Mouse (Mus musculus) bone marrow, adult 2 months (tissue): ENCODE results near the gene Scrg1. TPM values are rescaled to one million over a fixed set of nuclear protein-coding genes. Genes with fewer than 3 reads are reported as not detected.
A peak's percentile ranks its signal among the peaks of the same experiment; 100 is the strongest.

ENCODE experiments used
- H3K27ac ChIP-seq: fragments of 200-500 bp; 2 replicates; pipeline ENCODE4 v1.5.1; 2012; ENCODE audit warnings: low read depth, mild to moderate bottlenecking, control low read depth, inconsistent platforms, low read length; ENCODE audit not compliant: control insufficient read depth, poor library complexity, insufficient read depth
- H3K4me1 ChIP-seq: fragments of 200-500 bp; 2 replicates; pipeline ENCODE4 v1.6.1; 2011; ENCODE audit warnings: low read length; ENCODE audit not compliant: control insufficient read depth, insufficient read depth
- H3K4me3 ChIP-seq: fragments of 200-500 bp; replicated peaks from 2 replicates; pipeline ENCODE3; 2011; ENCODE audit warnings: mild to moderate bottlenecking, low read depth, low read length, control low read depth; ENCODE audit not compliant: control insufficient read depth
- CTCF ChIP-seq: fragments of 200-500 bp; IDR thresholded peaks from 2 replicates; pipeline ENCODE4 v1.5.1; 2011; ENCODE audit warnings: low read length, control low read depth; ENCODE audit not compliant: control insufficient read depth, insufficient read depth
- POLR2A ChIP-seq: fragments of 200-500 bp; IDR thresholded peaks from 2 replicates; pipeline ENCODE4 v1.6.1; 2011; ENCODE audit warnings: low read depth, mild to moderate bottlenecking, control low read depth, low read length, borderline replicate concordance; ENCODE audit not compliant: control insufficient read depth
- WGBS: fragments of 180-500 bp; shearing (Covaris S2); methylation state at CpG from one replicate; pipeline ENCODE4 v1.1.7; 2018; 5-methylcytosine and 5-hydroxymethylcytosine counted together
- polyA plus RNA-seq: library from polyadenylated mRNA; stranded (reverse); fragments of >200 nt; gene quantifications from 2 replicates; pipeline ENCODE4 v1.2.4, GENCODE M21; 2011; ENCODE audit warnings: low replicate concordance; ENCODE audit not compliant: missing spikeins, insufficient read depth, insufficient read length

Gene Scrg1
- polyA plus RNA-seq, 1 experiment = 51.0 TPM

DNA sequence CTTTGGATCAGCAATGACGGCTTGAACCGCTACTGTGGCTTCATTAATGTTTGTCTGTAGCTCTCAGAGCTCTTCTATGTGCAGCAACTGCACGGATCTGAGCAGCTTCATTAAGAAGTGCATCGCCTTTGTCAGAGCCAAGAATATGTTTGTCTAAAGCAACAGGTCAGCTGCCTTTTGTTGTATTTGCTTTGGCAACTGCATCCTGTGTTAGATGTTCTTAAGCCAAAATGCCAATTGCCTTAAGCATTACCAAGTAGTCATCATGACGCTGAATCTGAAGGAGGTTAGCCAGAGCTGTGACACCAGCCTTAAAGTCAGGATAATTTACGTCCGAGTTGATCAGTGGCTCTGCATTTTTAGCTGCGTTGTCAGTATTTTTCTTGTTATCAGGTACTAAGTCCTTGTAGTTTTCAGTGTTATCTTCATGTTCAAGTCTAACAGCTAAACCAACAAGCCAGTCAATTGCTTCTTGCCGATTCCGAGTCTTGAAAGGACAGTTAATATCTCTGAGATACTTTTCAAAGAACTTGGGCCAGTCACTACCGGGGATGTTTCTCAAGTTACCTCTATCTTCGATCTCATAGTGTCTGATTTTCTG lies 64.6 kb downstream of the Scrg1 start:
- Histone ChIP-seq H3K4me1 (no peaks in the 10 kb centered on the region; the same call in 1 of the 2 replicates), H3K4me3 (no peak overlapping the region), H3K27ac (peak overlapping the region; percentile 3; the same call in 1 of the 2 replicates)
- WGBS = 65% methylated on average over 12 of the region's 12 CpGs
- TF ChIP-seq CTCF = no peak
- TF ChIP-seq POLR2A = no peak

Other genes with a start within 250 kb of the Scrg1 start
- gene Hand2, start 134.9 kb upstream of the Scrg1 start, polyA plus RNA-seq = not detected in 2 replicates
- 11.7 and 26.8 TPM in 2 replicates for gene Sap30, start 31.9 kb downstream of the Scrg1 start, polyA plus RNA-seq
- gene Hmgb2, start 56.0 kb downstream of the Scrg1 start, polyA plus RNA-seq = 328 and 348 TPM in 2 replicates
- 2.4 and 5.2 TPM in 2 replicates for gene Galnt7, start 197.1 kb downstream of the Scrg1 start, polyA plus RNA-seq